Mouse (Mus musculus) brain, embryonic 14.5 days (tissue): ENCODE results near the gene D330045A20Rik. TPM values are rescaled to one million over a fixed set of nuclear protein-coding genes. Genes with fewer than 3 reads are reported as not detected.
A peak's percentile ranks its signal among the peaks of the same experiment; 100 is the strongest.
"Not testable (repeated sequence)": the region's sequence is repeated elsewhere in the genome, so short reads cannot be mapped to it uniquely, and the experiment has no call there.

ENCODE experiments used
- DNase-seq: peaks from one replicate; pipeline ENCODE4 v3.0.0-alpha.2; 2011; ENCODE audit warnings: low read depth
- CTCF ChIP-seq: fragments of 200-500 bp; IDR thresholded peaks from 2 replicates; pipeline ENCODE4 v1.5.1; 2012; ENCODE audit warnings: inconsistent platforms, mild to moderate bottlenecking, moderate library complexity, borderline replicate concordance; ENCODE audit not compliant: insufficient read depth, insufficient read length; ENCODE audit errors: extremely low read depth
- POLR2A ChIP-seq: fragments of 200-500 bp; IDR thresholded peaks from 2 replicates; pipeline ENCODE4 v1.6.1; 2012; ENCODE audit warnings: mild to moderate bottlenecking, inconsistent platforms, borderline replicate concordance; ENCODE audit not compliant: poor library complexity, insufficient read depth, insufficient read length, severe bottlenecking; ENCODE audit errors: extremely low read depth
- polyA plus RNA-seq: library from polyadenylated mRNA; depleted of rRNA; stranded (reverse); fragments of >200 nt; gene quantifications from 2 replicates; pipeline ENCODE4 v1.2.3, GENCODE M21; 2012; rRNA removed

Gene D330045A20Rik
- 0.62 and 0.64 TPM in 2 replicates for polyA plus RNA-seq

GRCm38 (mm10) chrX:139480022-139480894 is at the start of gene D330045A20Rik:
Gene D330045A20Rik, plus strand, starts transcription at chrX:139480367.
- DNase-seq, result peak; percentile 79
- TF ChIP-seq POLR2A (no peak), CTCF (no peak)

GRCm38 (mm10) chrX:139432550-139432949 is 47.6 kb upstream of the D330045A20Rik start:
- TF ChIP-seq CTCF, result no peak
- no peak for TF ChIP-seq POLR2A
- no peak for DNase-seq

- TF ChIP-seq CTCF (no peak), POLR2A (no peak)
- no peak for DNase-seq
Observed at GRCm38 (mm10) chrX:139435202-139435601, 45.0 kb upstream of the D330045A20Rik start.

GRCm38 (mm10) chrX:139441057-139441456 is 39.1 kb upstream of the D330045A20Rik start:
- not testable (repeated sequence) for DNase-seq

- DNase-seq, result no peak
- TF ChIP-seq POLR2A, result no peak
- no peak for TF ChIP-seq CTCF
Observed at GRCm38 (mm10) chrX:139456812-139457211, 23.4 kb upstream of the D330045A20Rik start.

- no peak for DNase-seq
- TF ChIP-seq POLR2A (no peak), CTCF (no peak)
Observed at GRCm38 (mm10) chrX:139482083-139482482, 1.9 kb downstream of the D330045A20Rik start.

- no peak for TF ChIP-seq POLR2A
- no peak for TF ChIP-seq CTCF
- DNase-seq, result no peak
Observed at GRCm38 (mm10) chrX:139484974-139485373, 4.8 kb downstream of the D330045A20Rik start.

GRCm38 (mm10) chrX:139516156-139516555 is 36.0 kb downstream of the D330045A20Rik start:
- no peak for DNase-seq
- TF ChIP-seq POLR2A (no peak), CTCF (no peak)

- no peak for DNase-seq
- TF ChIP-seq POLR2A, result no peak
Observed at GRCm38 (mm10) chrX:139519251-139519650, 39.1 kb downstream of the D330045A20Rik start.

- no peak for DNase-seq
Observed at GRCm38 (mm10) chrX:139524303-139525091, 44.3 kb downstream of the D330045A20Rik start.

GRCm38 (mm10) chrX:139525724-139526123 is 45.6 kb downstream of the D330045A20Rik start:
- TF ChIP-seq POLR2A, result no peak
- TF ChIP-seq CTCF, result no peak
- DNase-seq, result no peak

More at GRCm38 (mm10) chrX:139524303-139525091, 44.3 kb downstream of the D330045A20Rik start:
- TF ChIP-seq POLR2A, result no peak

GRCm38 (mm10) chrX:139526984-139527383 is 46.8 kb downstream of the D330045A20Rik start:
- no peak for TF ChIP-seq CTCF
- no peak for TF ChIP-seq POLR2A
- DNase-seq, result no peak

- TF ChIP-seq POLR2A, result no peak
- TF ChIP-seq CTCF, result no peak
- DNase-seq, result no peak
Observed at GRCm38 (mm10) chrX:139529678-139530077, 49.5 kb downstream of the D330045A20Rik start.
